Mouse (Mus musculus): ENCODE results near the gene Eme2. TPM values are rescaled to one million over a fixed set of nuclear protein-coding genes. Genes with fewer than 3 reads are reported as not detected.

Eme2 gene
- total RNA-seq, 1 experiment: 21.8 TPM

DNA sequence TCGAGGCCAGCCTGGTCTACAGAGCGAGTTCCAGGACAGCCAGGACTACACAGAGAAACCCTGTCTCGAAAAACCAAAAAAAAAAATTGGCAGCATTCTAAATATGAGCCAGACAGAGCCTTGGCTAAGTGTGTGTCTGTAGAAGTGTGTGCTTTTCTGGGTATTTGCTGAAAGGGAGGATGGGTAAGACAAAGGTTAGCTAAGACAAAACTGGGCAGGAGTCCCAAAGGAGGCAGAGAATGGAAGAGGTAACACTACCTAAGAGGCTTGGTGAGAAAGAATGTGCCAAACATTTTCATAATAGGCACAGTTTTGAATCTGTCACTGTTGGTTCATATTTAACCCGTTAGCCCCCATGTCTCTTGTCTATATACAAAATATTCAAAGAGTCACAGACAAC lies 37.5 kb upstream of the Eme2 start:
- no peaks in the 10 kb centered on the region; the same call in 1 of the 2 replicates for H3K36me3 ChIP-seq (ENCODE audit: control insufficient read depth, insufficient read depth, low read length, poor library complexity, severe bottlenecking)
- in situ Hi-C loops (cut with MboI; ENCODE audit: low sequenced_read_pairs in 2 of 2, unreplicated experiment in 2 of 2): no loop called here

DNA sequence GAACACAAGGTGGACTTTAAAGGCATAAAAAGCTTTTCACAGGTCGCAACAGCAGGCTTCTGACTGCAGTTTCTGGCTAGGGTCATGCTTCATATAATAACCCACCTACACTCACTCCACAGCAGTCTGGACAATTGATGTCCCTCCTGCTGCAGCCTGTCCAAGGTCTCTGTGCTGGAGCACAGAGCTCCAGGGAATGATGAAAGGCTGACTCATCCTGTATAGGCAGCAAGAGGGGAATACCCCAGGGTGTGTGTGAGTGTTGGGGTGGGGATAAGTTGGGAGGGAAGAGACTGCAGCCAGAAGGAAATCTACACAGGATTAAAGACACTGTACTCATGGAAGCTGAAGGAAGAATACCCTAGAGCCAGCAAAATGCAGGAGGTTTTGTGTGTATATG lies 34.6 kb upstream of the Eme2 start:
- no peak overlapping the region; the same call in 1 of the 2 replicates for H3K27ac ChIP-seq (ENCODE audit: insufficient read depth, low read depth, low read length, poor library complexity, severe bottlenecking)
- H3K9ac ChIP-seq (ENCODE audit: insufficient read depth, low read depth, low read length, poor library complexity, severe bottlenecking): no peak overlapping the region
- TF ChIP-seq ZC3H11A (IDR thresholded peaks at IDR 0.05; ENCODE audit: borderline replicate concordance, low read depth, low read length) (no peak), ZNF384 (IDR thresholded peaks at IDR 0.05; ENCODE audit: low read depth, low read length) (no peak), CHD2 (IDR thresholded peaks at IDR 0.05; ENCODE audit: low read depth, low read length) (no peak), HCFC1 (IDR thresholded peaks at IDR 0.05; ENCODE audit: borderline replicate concordance, insufficient read depth, low read length) (no peak), MAFK (IDR thresholded peaks at IDR 0.05; ENCODE audit: insufficient read depth, low read depth, low read length) (no peak)
- no peak overlapping the region for H3K4me3 ChIP-seq (ENCODE audit: insufficient read depth in 1 of 2, low read depth in 1 of 2, low read length in 2 of 2, poor library complexity in 1 of 2, severe bottlenecking in 1 of 2)
- no peak for DNase-seq (ENCODE audit: low read depth, low spot score)
- no peaks in the 10 kb centered on the region for H3K9me3 ChIP-seq (ENCODE audit: control insufficient read depth, insufficient read depth, low read depth, low read length)
- H3K36me3 ChIP-seq (ENCODE audit: control insufficient read depth, insufficient read depth, low read length, poor library complexity, severe bottlenecking): peaks cover 2% of the 10 kb centered on the region
- peaks cover 0 to 3% of the 10 kb centered on the region in 2 experiments; a peak in 1 of 4 replicates for H3K4me1 ChIP-seq (ENCODE audit: control insufficient read depth in 2 of 2, insufficient read depth in 2 of 2, low read length in 2 of 2, poor library complexity in 1 of 2)
- in situ Hi-C loops (cut with MboI; ENCODE audit: low sequenced_read_pairs in 2 of 2, unreplicated experiment in 2 of 2): no loop called here

More for the DNA sequence above, 37.5 kb upstream of the Eme2 start:
- Histone ChIP-seq H3K9me3 (ENCODE audit: control insufficient read depth, insufficient read depth, low read depth, low read length) (no peaks in the 10 kb centered on the region), H3K9ac (ENCODE audit: insufficient read depth, low read depth, low read length, poor library complexity, severe bottlenecking) (no peak overlapping the region), H3K4me1 (ENCODE audit: control insufficient read depth in 2 of 2, insufficient read depth in 2 of 2, low read length in 2 of 2, poor library complexity in 1 of 2) (peaks cover 3% of the 10 kb centered on the region in 2 experiments; a peak in 1 of 4 replicates), H3K27ac (ENCODE audit: insufficient read depth, low read depth, low read length, poor library complexity, severe bottlenecking) (no peak overlapping the region), H3K4me3 (ENCODE audit: insufficient read depth in 1 of 2, low read depth in 1 of 2, low read length in 2 of 2, poor library complexity in 1 of 2, severe bottlenecking in 1 of 2) (no peak overlapping the region)
- no peak for DNase-seq (ENCODE audit: low read depth, low spot score)
- TF ChIP-seq ZNF384 (IDR thresholded peaks at IDR 0.05; ENCODE audit: low read depth, low read length): no peak

DNA sequence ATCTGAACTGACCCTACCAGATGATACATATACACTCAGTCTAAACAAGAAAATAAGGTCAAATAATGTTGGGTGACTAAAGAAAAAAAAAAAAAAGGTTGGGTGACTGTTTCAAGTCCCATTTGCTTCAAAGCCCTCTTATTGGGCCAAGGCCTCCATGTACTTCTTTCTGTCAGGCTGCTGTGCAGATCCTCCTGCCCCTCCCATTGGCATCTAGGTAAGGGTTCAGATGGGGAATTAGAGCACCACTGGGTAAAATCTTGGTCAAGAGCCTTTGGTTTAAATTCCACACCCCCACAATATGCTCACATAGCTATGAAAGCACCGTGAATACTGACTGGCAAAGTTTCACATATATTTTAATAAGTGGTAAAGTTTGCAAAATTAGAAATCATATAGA lies 28.4 kb upstream of the Eme2 start:
- Histone ChIP-seq H3K9ac (ENCODE audit: insufficient read depth, low read depth, low read length, poor library complexity, severe bottlenecking) (no peak overlapping the region), H3K27ac (ENCODE audit: insufficient read depth, low read depth, low read length, poor library complexity, severe bottlenecking) (no peak overlapping the region), H3K4me1 (ENCODE audit: control insufficient read depth in 2 of 2, insufficient read depth in 2 of 2, low read length in 2 of 2, poor library complexity in 1 of 2) (no peaks in the 10 kb centered on the region), H3K9me3 (ENCODE audit: control insufficient read depth, insufficient read depth, low read depth, low read length) (no peaks in the 10 kb centered on the region), H3K36me3 (ENCODE audit: control insufficient read depth, insufficient read depth, low read length, poor library complexity, severe bottlenecking) (peaks cover 13% of the 10 kb centered on the region), H3K4me3 (ENCODE audit: insufficient read depth in 1 of 2, low read depth in 1 of 2, low read length in 2 of 2, poor library complexity in 1 of 2, severe bottlenecking in 1 of 2) (no peak overlapping the region)
- TF ChIP-seq ZC3H11A (IDR thresholded peaks at IDR 0.05; ENCODE audit: borderline replicate concordance, low read depth, low read length) (no peak), ZNF384 (IDR thresholded peaks at IDR 0.05; ENCODE audit: low read depth, low read length) (no peak), MAFK (IDR thresholded peaks at IDR 0.05; ENCODE audit: insufficient read depth, low read depth, low read length) (no peak), HCFC1 (IDR thresholded peaks at IDR 0.05; ENCODE audit: borderline replicate concordance, insufficient read depth, low read length) (no peak), CHD2 (IDR thresholded peaks at IDR 0.05; ENCODE audit: low read depth, low read length) (no peak)
- no peak for DNase-seq (ENCODE audit: low read depth, low spot score)
- in situ Hi-C loops (cut with MboI; ENCODE audit: low sequenced_read_pairs in 2 of 2, unreplicated experiment in 2 of 2): no loop called here

DNA sequence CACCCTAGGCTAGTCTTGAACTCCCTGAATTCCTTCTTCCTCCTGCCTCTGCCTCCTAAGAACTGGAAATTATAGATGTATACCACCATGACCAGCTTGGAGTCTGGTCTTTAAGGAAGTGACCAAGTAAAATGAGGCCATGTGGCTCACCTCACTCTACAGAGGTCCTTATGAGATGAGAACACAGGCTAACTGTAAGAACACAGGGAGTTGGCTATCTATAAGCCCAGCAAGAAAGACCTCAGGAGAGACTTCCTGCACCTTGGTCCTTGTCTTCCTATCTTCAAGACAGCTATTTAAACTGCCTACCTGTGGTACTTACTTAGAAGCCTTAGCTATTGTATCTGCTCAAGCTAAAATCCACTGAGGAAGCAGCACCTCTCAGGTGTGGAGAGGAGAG lies 19.1 kb upstream of the Eme2 start:
- no peak overlapping the region for H3K27ac ChIP-seq (ENCODE audit: insufficient read depth, low read depth, low read length, poor library complexity, severe bottlenecking)
- no peak overlapping the region for H3K9ac ChIP-seq (ENCODE audit: insufficient read depth, low read depth, low read length, poor library complexity, severe bottlenecking)
- in situ Hi-C loops (cut with MboI; ENCODE audit: low sequenced_read_pairs in 2 of 2, unreplicated experiment in 2 of 2): no loop called here
- H3K4me3 ChIP-seq (ENCODE audit: insufficient read depth in 1 of 2, low read depth in 1 of 2, low read length in 2 of 2, poor library complexity in 1 of 2, severe bottlenecking in 1 of 2): no peak overlapping the region
- DNase-seq (ENCODE audit: low read depth, low spot score): no peak
- TF ChIP-seq ZC3H11A (IDR thresholded peaks at IDR 0.05; ENCODE audit: borderline replicate concordance, low read depth, low read length) (no peak), MAFK (IDR thresholded peaks at IDR 0.05; ENCODE audit: insufficient read depth, low read depth, low read length) (no peak), ZNF384 (IDR thresholded peaks at IDR 0.05; ENCODE audit: low read depth, low read length) (no peak), HCFC1 (IDR thresholded peaks at IDR 0.05; ENCODE audit: borderline replicate concordance, insufficient read depth, low read length) (no peak), CHD2 (IDR thresholded peaks at IDR 0.05; ENCODE audit: low read depth, low read length) (no peak)
- H3K4me1 ChIP-seq (ENCODE audit: control insufficient read depth in 2 of 2, insufficient read depth in 2 of 2, low read length in 2 of 2, poor library complexity in 1 of 2): no peaks in the 10 kb centered on the region
- no peaks in the 10 kb centered on the region for H3K9me3 ChIP-seq (ENCODE audit: control insufficient read depth, insufficient read depth, low read depth, low read length)
- peaks cover 41% of the 10 kb centered on the region for H3K36me3 ChIP-seq (ENCODE audit: control insufficient read depth, insufficient read depth, low read length, poor library complexity, severe bottlenecking)

DNA sequence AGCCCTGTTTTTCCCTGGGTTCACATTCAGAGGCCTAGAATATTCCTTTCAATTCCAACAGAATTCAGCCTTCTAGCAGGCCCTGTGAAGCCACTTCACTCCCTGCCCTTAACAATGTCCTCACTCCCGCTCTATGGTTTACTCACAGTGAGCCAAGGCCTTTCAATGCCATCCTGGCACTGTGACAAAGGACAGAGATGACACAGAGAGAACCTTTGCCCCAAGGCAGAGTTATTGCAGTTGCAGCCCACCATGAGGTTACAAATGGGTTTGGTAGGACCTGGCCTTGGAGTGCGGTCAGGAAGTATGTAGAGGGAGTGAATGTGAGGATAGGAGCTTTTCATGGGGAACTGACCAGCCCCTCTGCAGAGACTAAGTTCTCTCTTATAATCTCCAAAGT lies 12.7 kb upstream of the Eme2 start:
- no peak overlapping the region for H3K4me3 ChIP-seq (ENCODE audit: insufficient read depth in 1 of 2, low read depth in 1 of 2, low read length in 2 of 2, poor library complexity in 1 of 2, severe bottlenecking in 1 of 2)
- H3K27ac ChIP-seq (ENCODE audit: insufficient read depth, low read depth, low read length, poor library complexity, severe bottlenecking): no peak overlapping the region
- DNase-seq (ENCODE audit: low read depth, low spot score): no peak
- H3K36me3 ChIP-seq (ENCODE audit: control insufficient read depth, insufficient read depth, low read length, poor library complexity, severe bottlenecking): peaks cover 28% of the 10 kb centered on the region
- peaks cover 0 to 3% of the 10 kb centered on the region in 2 experiments; a peak in 1 of 4 replicates for H3K4me1 ChIP-seq (ENCODE audit: control insufficient read depth in 2 of 2, insufficient read depth in 2 of 2, low read length in 2 of 2, poor library complexity in 1 of 2)
- no peak for TF ChIP-seq HCFC1 (IDR thresholded peaks at IDR 0.05; ENCODE audit: borderline replicate concordance, insufficient read depth, low read length)
- no peak for TF ChIP-seq ZNF384 (IDR thresholded peaks at IDR 0.05; ENCODE audit: low read depth, low read length)
- TF ChIP-seq CHD2 (IDR thresholded peaks at IDR 0.05; ENCODE audit: low read depth, low read length): no peak
- TF ChIP-seq MAFK (IDR thresholded peaks at IDR 0.05; ENCODE audit: insufficient read depth, low read depth, low read length): no peak
- no peak for TF ChIP-seq ZC3H11A (IDR thresholded peaks at IDR 0.05; ENCODE audit: borderline replicate concordance, low read depth, low read length)
- no peak overlapping the region for H3K9ac ChIP-seq (ENCODE audit: insufficient read depth, low read depth, low read length, poor library complexity, severe bottlenecking)
- in situ Hi-C loops (cut with MboI; ENCODE audit: low sequenced_read_pairs in 2 of 2, unreplicated experiment in 2 of 2): no loop called here
- no peaks in the 10 kb centered on the region for H3K9me3 ChIP-seq (ENCODE audit: control insufficient read depth, insufficient read depth, low read depth, low read length)

All from ES-E14 (cell line).